Mouse (Mus musculus): ENCODE data around the gene Usp12. TPM values are rescaled to one million over a fixed set of nuclear protein-coding genes. Genes with fewer than 3 reads are reported as not detected.
"Not testable (repeated sequence)": the region's sequence is repeated elsewhere in the genome, so short reads cannot be mapped to it uniquely, and the experiment has no call there.

Gene Usp12
- total RNA-seq, 2 experiments from 2014 or later = 17.4 to 20.5 TPM

DNA sequence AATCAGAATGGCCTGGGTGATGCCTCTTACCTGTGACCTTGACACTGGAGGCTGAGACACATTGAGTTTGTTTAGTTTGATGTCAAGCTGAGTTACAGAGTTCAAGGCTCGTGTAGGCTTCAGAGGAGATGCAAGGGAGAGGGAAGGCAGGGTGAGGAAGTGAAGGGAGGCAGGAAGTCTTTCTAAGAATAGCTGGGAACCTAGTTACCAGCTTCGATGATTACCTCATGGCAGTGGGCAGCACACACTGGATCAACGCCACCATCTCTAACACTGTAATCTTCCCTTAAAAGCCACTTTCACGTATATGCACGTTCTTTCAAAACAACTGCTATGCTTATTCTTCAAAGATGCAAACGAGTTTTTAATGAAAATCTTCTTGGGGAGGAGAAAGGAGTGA is 36.9 kb downstream of the Usp12 start:
- no peak for DNase-seq
- intact Hi-C loops (cut with DNase I) = loop anchor here (2.0 kb wide), 1 partner anchor 27 kb away; no protein-coding TSS in a partner anchor

DNA sequence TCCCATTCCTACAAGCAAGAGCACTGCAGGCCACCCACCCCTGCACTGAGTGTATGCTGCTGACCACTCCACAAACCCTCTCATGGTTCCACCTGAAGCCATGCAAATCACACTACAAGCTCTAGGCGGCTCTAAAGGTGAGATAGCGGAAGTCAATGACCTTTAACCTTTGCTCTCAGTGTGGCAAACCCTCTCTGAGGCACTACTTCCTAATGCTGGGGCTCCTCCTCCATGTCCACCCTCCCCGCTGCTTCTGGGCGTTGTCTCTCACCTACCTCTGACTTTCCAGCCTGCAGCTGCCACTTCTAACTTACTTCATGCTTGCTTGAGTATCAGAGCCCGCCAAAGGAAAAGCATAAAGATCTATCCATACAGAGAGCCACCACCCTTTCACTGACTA is 37.5 kb downstream of the Usp12 start:
- intact Hi-C loops (cut with DNase I) = loop anchor here (2.0 kb wide), 1 partner anchor 27 kb away; no protein-coding TSS in a partner anchor

DNA sequence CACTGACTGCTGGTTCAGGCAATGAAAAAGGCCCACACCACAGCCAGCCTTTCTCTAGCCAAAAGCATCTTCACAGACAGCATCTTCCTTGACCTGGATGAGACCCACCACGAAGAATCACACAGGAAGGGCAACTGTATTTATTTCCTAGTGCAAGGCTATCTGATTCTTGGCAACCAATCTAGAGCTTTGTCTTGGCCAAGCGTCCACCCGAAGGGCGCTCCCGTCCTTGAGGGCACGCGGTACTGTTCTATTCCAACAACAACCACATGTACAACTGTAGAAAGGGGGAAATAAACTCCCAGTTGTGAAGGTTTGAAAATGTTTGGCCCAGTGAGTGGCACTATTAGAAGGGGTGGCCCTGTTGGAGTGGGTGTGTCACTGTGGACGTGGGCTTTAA is 41.6 kb downstream of the Usp12 start:
- DNase-seq = no peak
- intact Hi-C loops (cut with DNase I) = loop anchor here (5.0 kb wide), 2 partner anchors 39 to 79 kb away; partner anchors contain the start of gene Rpl21

More for the DNA sequence above, 37.5 kb downstream of the Usp12 start:
- DNase-seq = no peak

DNA sequence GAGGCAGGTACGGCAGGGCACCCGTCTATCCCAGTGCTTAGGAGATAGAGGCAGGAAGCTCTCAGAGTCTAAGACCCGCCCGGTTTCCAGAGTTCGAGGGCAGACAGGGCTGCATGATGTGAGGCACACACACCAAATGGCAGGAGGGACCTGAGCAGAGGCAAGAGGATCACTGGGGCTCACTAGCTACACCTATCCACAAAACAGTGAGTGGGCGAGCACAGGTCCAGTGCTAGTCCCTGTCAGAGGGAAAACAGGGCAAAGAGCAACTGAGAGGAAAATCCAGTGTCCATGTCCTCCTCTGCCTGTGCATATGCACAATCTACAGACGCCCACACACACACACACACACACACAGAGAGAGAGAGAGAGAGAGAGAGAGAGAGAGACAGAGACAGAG is 43.8 kb downstream of the Usp12 start:
- intact Hi-C loops (cut with DNase I) = loop anchor here (5.0 kb wide), 2 partner anchors 41 to 81 kb away; partner anchors contain the start of gene Rpl21
- no peak for DNase-seq

DNA sequence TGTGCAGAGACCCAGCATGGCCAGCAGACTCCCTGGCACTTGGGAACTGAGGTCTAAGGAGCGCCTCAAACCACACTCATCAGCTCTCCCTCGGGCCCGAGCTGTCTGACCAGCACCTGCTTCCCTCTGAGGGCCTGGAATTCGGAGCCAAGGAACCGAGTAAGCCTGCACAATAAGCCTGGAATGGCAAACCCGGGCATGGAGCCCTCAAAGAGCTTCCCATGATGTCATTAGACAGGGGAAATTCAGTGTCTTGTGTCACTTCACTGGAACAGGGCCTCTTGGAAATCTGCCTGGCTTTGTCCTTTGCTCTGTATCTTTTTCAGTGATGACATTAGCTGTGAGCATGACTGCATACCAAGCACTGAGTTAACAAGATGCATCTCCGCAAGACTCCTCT is 44.5 kb downstream of the Usp12 start:
- DNase-seq = peak; percentile 65 to 66
- intact Hi-C loops (cut with DNase I) = loop anchor here (5.0 kb wide), 2 partner anchors 42 to 82 kb away; partner anchors contain the start of gene Rpl21

DNA sequence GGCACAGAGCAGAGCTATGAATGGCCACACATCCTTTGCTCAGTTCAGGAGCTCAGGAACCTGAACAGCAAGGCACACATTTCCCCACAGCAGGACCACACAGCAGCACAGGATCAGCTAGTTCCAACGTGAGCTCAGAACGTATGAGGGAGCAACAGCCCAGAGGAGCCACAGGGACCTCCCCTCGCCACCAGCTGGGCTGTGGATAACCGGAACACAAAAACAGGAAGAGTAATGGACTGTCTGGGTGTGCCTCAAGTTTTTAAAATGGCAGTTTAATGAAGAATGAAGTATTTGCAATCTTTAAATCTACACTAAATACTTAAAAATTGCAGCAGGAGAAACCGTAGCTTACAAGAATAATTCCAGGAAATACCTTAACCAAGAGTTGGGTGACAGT is 44.9 kb downstream of the Usp12 start:
- no peak for DNase-seq
- intact Hi-C loops (cut with DNase I) = loop anchor here (5.0 kb wide), 2 partner anchors 42 to 82 kb away; partner anchors contain the start of gene Rpl21

DNA sequence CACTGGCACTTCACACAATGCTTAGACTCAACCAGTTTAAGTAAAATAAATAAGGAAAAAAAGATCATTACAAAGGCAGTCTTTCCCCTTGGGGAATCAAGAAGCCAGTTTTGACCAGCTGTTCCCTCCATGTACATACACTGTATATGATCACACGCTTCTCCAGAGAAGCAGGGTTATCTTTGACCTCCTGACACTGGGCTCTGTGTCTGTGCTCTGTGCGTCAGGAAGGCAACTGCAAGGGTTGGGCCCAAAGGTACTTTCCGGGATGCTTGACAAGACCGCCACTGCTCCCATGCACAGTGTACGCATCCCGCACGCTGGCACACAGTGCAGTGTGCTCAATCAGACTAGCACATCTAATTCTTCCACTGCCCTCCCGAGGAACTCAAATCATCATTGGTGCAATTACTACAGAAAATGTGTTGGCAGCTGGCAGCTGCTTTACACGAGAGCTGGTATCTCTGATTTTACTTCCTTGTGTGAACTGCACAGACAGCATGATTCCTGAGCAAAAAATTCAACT is 57.8 kb downstream of the Usp12 start:
- intact Hi-C loops (cut with DNase I) = no loop called here
- DNase-seq = no peak

DNA sequence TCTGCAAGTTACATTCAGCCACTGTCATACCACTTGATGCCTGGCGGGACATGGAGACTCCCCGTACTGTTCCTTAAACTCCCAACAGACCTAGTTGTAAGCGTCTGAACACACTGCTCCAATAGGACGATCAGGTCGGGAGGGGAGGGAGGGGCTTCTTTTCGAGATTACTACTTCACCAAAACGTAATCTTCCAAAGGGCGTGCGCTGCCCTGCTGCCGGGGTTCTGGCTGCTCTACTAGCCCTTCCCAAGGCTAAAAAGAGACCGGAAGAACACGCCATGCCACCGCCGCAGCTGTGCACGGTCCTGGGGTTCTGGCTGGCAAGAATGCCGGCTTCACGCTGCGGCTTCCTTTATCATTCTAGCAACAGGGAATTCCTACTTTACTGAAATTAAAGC is 58.5 kb downstream of the Usp12 start:
- intact Hi-C loops (cut with DNase I) = no loop called here
- no peak for DNase-seq

DNA sequence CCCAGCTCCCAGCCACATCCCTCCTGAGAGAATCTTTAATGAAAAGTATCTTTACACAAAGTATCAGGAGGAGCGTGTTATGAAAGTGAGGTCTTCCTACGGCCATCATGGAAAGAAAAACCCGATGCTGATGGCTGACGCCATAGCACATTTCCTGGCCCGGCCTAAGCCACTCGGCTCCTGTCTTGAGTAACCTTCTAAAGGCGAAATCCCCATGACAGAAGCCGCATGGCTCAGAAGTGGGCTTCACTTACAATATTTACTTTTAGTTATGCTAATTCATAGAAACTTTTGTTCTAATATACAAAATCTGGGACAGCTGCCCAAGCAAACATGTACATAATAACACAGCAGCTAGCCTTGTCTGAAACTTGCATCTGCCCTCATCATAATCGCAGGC is 59.8 kb downstream of the Usp12 start:
- DNase-seq; intact Hi-C loops (cut with DNase I): not testable (repeated sequence)

DNA sequence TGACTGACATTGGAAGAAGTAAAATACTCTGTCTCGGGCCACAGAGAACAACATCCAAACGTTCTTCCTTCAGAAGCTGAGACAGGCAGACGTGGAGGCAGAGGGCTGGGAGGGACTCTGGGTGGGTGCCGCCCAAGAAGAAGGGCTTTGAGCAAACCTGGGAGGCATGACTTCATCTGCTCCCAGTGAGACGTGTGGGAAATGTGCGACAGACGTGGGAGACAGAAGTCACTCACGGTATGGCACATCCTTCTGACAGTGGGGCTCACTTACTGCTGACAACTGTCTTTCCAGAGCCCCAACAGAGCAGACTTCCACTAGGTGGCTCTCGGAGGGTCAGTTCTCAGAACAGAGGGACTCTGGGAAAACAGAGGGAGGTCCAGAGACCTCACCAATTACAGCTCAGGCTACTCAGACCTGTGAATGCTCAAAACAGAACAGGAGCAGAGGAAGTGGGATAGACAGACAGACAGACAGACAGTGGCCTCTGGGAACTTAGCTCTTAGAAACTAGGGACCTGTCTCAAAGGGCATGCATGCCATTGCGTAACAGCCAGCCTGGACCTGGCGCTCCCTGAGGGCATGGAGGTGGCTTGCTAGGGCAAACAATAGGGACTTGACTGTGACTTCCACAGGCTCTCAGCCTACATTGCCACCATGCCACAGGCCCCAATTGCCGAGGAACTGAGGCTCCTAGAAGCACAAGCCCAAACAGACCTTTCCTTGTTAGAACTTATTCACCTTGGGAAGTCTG is 60.7 kb downstream of the Usp12 start:
- no peak for DNase-seq
- intact Hi-C loops (cut with DNase I) = no loop called here

DNA sequence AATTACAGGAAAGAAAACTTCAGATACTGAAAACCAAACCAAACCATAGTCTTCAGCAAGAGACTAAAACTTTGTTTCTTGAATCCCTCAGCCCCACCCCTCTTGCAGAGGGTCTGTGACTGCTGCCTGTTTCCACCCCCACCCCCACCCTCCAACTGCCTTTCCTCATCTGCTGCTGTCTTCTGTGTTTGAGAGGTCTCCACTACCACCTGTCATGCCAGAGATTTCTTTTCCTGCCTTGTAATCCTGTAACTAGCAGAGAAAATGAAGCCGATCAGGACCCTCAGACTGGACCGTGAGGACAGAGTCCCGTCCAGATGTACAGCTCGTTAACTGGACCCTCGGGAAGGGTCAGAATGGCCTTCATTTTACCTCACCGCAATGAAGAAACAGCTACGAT is 61.4 kb downstream of the Usp12 start:
- intact Hi-C loops (cut with DNase I) = no loop called here
- DNase-seq = no peak

DNA sequence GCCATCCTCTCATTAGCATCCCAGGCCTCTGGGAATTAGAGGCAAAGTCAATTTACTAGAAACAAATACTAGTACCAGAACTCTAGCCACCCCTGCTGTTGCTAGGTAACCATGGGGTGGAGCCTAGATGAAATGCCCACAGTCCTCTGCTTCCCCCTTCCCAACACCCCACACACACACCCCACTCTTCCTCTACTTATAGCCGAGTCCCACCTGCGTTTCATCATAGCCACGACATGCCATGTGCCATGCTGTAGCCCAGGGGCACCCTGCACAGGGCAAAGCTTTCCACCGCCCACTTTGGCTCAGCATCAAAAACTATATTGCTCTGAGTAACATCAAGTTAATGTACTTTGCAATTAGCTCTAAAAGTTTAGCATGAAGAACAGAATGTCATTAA is 67.8 kb downstream of the Usp12 start:
- DNase-seq = no peak
- intact Hi-C loops (cut with DNase I) = no loop called here

DNA sequence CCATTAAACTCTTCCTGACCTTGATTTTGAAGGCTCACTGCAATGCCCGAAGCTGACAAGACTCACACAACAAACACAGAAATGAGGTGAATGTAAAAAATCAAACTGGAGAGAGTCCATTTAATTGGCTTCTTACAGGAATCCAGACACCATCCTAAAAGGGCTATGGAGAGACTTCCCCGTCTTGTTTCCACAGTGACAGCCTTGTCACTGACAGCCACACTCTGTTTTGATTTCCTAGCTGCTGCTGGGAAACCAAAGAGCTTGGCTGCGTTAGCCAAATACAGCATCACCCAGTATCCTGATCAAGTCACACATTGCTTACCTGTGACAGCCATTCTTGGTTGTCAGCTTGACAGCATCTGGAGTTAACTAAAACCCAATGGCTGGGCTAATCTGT is 69.8 kb downstream of the Usp12 start:
- no peak for DNase-seq
- intact Hi-C loops (cut with DNase I) = no loop called here

DNA sequence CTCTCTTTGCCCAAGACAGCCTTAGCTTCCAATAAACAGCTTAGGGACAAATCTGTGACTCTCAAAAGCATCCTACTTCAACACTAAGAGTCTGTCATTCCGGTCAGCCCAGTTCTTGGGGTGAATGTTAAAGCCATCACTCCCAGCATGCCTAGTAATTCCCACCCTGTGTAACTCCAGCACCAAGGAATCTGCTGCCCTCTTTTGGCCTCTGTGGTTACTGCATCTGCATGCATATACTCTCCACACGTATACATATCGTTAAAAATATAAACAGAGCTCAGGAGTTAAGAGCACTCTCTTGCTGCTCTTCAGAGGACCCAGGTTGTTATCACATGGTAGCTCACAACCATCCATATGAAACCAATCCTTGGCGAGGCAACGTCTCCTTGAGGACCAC is 71.4 kb downstream of the Usp12 start:
- intact Hi-C loops (cut with DNase I) = no loop called here
- no peak for DNase-seq

DNA sequence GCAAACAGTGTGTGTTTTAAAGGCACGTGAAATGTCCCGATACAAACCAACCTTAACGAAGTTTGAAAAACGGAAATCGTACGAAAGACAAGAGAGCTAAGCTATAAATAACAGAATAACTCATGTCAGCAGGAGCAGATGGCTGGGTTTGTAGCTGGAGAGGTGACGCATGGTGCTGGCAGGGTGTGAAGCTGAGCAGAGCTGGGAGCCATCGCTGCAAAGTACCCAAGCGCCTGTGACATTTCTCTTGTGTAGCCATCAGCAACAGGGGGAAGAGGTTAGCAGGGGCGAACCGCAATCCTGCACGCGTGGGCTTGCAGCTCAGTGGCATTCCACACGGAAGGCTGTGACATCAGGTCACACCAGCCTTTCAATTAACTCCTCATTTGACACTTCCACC is 72.6 kb downstream of the Usp12 start:
- intact Hi-C loops (cut with DNase I) = no loop called here
- DNase-seq = peak in 1 of 2 experiments; percentile 25

DNA sequence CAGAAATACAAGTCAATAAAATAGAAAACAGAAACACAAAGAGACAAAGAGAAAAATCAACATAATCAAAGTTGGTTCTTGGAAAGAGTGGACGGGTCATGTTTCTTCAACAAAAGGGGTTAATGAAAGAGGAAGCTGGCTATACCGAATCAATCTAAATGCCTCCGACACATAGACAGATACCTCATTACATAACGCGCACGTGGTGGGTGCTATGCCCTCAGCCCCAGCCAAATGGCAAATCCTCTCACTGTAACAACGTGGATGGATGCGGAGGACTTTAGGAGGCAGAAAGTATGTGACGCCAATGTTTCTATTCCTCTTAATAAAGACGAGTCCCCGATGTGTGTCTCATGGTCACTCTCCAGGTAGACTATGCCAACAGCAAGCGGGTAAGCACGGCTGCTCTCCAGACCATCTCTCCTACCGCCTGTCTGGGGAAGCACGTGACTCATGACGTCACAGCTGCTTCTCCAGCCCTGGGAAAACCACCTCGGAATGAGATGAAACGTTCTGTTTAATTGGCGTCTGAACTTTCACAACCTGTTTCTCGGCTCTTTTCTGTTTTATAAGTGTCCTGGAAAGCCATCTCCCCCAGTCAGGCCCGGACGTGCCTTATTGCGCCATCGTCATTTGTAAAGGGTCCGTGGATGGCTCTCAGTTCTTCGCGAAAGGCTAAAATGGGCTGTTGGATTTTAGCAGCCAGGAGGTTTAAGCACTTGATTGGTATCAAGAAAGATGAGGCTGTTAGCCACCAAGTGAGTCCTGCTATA is 75.0 kb downstream of the Usp12 start:
- no peak for DNase-seq
- intact Hi-C loops (cut with DNase I) = no loop called here

DNA sequence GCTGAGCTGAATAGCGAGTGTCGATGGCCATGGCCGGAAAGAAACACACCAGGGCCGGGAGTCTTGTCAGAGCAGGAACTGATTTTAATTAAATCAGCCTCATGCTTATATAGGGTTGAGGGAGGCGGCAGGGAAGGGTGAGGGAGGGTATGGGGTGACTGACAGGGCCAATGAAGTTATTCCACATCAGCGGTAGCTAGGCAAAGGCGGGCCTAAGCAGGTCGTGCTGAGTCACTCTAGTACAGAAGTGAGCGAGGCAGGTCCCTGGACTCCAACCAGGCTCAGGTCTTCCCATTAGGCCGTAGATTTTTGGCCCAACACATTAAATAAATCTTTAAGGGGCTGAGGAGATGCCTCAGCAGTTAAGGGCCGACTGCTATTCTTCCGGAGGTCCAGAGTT is 81.0 kb downstream of the Usp12 start:
- no peak for DNase-seq
- intact Hi-C loops (cut with DNase I) = no loop called here

DNA sequence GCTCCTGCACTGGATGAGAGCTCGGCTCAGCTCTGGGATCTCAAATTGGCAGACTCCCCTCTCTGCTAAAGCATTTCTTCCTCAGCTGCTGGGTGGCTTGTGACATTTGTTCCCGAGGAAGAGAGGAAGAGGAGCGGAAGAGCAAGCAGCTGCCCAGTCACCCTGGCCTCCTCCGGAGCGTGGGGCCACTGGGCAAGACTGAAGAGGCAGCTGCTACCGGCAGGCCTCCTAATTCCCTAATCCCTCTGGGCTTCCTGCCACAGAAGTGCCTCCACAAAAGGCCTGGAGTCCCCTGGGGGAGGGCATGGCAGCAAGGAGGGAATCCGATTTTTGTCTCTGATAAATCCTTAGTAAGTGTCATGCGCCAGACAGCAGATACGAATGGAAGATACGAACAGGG is 81.7 kb downstream of the Usp12 start:
- intact Hi-C loops (cut with DNase I) = no loop called here
- DNase-seq = no peak

DNA sequence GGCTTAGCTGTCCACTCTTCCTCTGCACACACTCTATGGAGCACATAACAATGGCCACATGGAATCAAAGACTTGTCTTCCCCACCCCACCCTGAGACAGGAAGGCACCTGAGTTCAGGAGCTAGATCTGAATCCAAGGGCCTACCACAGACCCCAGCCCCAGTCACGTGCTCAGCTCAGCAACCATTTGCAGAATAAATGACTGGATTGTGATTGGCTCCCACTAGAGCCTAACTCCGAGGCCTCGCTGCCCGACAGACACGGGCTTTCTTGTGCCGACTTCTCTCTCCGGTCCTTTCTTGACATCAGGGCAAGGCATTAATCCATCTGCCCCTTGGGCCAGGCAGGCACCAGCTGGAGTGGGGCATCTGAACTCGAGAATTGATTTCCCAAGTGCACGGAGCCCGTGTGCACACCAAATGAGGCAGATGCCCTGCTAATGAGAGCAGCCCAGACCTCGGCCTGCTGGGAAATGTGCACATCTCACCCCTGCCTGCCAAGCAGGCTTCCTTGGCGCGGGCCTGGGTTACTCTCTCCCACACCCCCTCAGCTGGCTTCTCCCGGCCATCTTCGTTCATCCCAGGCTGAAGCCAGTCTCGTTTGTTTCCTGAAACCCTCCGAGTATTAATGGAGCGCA is 82.4 kb downstream of the Usp12 start:
- DNase-seq = no peak
- intact Hi-C loops (cut with DNase I) = no loop called here

DNA sequence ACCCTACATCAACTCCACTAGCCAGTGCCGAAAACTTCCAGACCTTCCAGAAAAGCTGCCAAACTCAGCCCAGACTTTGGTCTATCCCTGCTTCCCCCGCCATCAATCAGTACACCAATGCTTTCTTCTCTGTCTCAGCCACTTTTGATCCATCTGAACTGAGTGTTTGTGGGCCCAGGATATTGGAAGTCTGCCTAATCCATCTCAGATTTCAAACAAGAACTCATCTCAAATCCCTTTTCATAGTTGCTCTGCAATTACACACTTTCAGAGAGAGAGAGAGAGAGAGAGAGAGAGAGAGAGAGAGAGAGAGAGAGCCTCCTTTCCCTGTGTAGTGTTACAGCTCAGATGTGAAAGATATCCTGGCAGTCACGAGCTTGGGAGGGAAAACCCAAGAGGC is 85.4 kb downstream of the Usp12 start:
- no peak for DNase-seq
- intact Hi-C loops (cut with DNase I) = loop anchor here (5.0 kb wide), 2 partner anchors 73 to 133 kb away; no protein-coding TSS in a partner anchor
